Mouse (Mus musculus) ES-Bruce4 (cell line): ENCODE results near the gene Dnah17. TPM values are rescaled to one million over a fixed set of nuclear protein-coding genes. Genes with fewer than 3 reads are reported as not detected.

Experiments
- H3K27ac ChIP-seq: 2 replicates; pipeline ENCODE4 v1.5.1; 2012; ENCODE audit warnings: low read length, inconsistent platforms; ENCODE audit not compliant: insufficient read depth
- H3K27me3 ChIP-seq: 2 replicates; pipeline ENCODE4 v1.6.1; 2012; ENCODE audit warnings: mild to moderate bottlenecking, low read length, inconsistent platforms; ENCODE audit not compliant: control insufficient read depth, poor library complexity, insufficient read depth, severe bottlenecking
- H3K36me3 ChIP-seq: 2 replicates; pipeline ENCODE4 v1.6.1; 2012; ENCODE audit warnings: inconsistent platforms, mild to moderate bottlenecking, low read length, moderate library complexity; ENCODE audit not compliant: control insufficient read depth, poor library complexity, insufficient read depth, severe bottlenecking
- H3K4me1 ChIP-seq: one replicate; pipeline ENCODE4 v1.8.1; 2011; ENCODE audit warnings: low read length; ENCODE audit not compliant: control insufficient read depth, insufficient read depth
- H3K4me3 ChIP-seq: 2 replicates; pipeline ENCODE4 v1.5.1; 2011; ENCODE audit warnings: low read depth, mild to moderate bottlenecking, low read length
- H3K9ac ChIP-seq: 2 replicates; pipeline ENCODE4 v1.6.1; 2012; ENCODE audit warnings: low read depth, mild to moderate bottlenecking, inconsistent platforms; ENCODE audit not compliant: poor library complexity, severe bottlenecking
- H3K9me3 ChIP-seq: replicated peaks from 2 replicates; pipeline ENCODE4 v1.6.1; 2012; ENCODE audit warnings: mild to moderate bottlenecking, low read length, inconsistent platforms; ENCODE audit not compliant: control insufficient read depth, poor library complexity, insufficient read depth, severe bottlenecking
- CTCF ChIP-seq: IDR thresholded peaks from one replicate; pipeline ENCODE4 v1.8.1; 2011; ENCODE audit warnings: low read depth, low read length
- EP300 ChIP-seq: IDR thresholded peaks from 2 replicates; pipeline ENCODE4 v1.6.1; 2011; ENCODE audit warnings: low read depth, low read length; ENCODE audit not compliant: insufficient read depth
- POLR2A ChIP-seq: IDR thresholded peaks from one replicate; pipeline ENCODE4 v1.8.1; 2011; ENCODE audit warnings: low read length; ENCODE audit not compliant: insufficient read depth
- polyA plus RNA-seq: library from polyadenylated mRNA; stranded (reverse); fragments of >200 nt; gene quantifications from 2 replicates; pipeline ENCODE4 v1.2.4, GENCODE M21; 2011; ENCODE audit warnings: low read depth; ENCODE audit not compliant: missing spikeins, insufficient read depth, insufficient read length

The Dnah17 gene
- polyA plus RNA-seq, 1 experiment, result 0.49 TPM

- Histone ChIP-seq H3K27ac (no peak overlapping the region), H3K4me3 (no peak overlapping the region), H3K4me1 (peaks cover 2% of the 10 kb centered on the region), H3K36me3 (no peaks in the 10 kb centered on the region), H3K9ac (no peak overlapping the region), H3K9me3 (no peaks in the 10 kb centered on the region), H3K27me3 (no peaks in the 10 kb centered on the region)
- TF ChIP-seq POLR2A, result no peak
- TF ChIP-seq EP300, result no peak
- no peak for TF ChIP-seq CTCF
Measured at GRCm38 (mm10) chr11:118068812-118069332, 61.6 kb downstream of the Dnah17 start.

GRCm38 (mm10) chr11:118067588-118067987, 62.8 kb downstream of the Dnah17 start:
- no peak overlapping the region for H3K27ac ChIP-seq
- H3K36me3 ChIP-seq, result no peaks in the 10 kb centered on the region
- TF ChIP-seq CTCF (no peak), POLR2A (no peak), EP300 (no peak)
- no peaks in the 10 kb centered on the region for H3K27me3 ChIP-seq
- H3K4me3 ChIP-seq, result no peak overlapping the region
- H3K9me3 ChIP-seq, result no peaks in the 10 kb centered on the region
- H3K4me1 ChIP-seq, result no peaks in the 10 kb centered on the region
- no peak overlapping the region for H3K9ac ChIP-seq

- TF ChIP-seq EP300 (no peak), POLR2A (no peak), CTCF (no peak)
- Histone ChIP-seq H3K27me3 (no peaks in the 10 kb centered on the region), H3K36me3 (no peaks in the 10 kb centered on the region), H3K4me1 (peaks cover 5% of the 10 kb centered on the region), H3K27ac (no peak overlapping the region), H3K4me3 (no peak overlapping the region), H3K9me3 (no peaks in the 10 kb centered on the region), H3K9ac (no peak overlapping the region)
Measured at GRCm38 (mm10) chr11:118060038-118060437, 70.4 kb downstream of the Dnah17 start.

- H3K27me3 ChIP-seq, result no peaks in the 10 kb centered on the region
- H3K4me1 ChIP-seq, result peaks cover 5% of the 10 kb centered on the region
- no peak overlapping the region for H3K4me3 ChIP-seq
- no peak overlapping the region for H3K9ac ChIP-seq
- H3K9me3 ChIP-seq, result no peaks in the 10 kb centered on the region
- no peak for TF ChIP-seq POLR2A
- TF ChIP-seq EP300, result no peak
- no peak for TF ChIP-seq CTCF
- H3K36me3 ChIP-seq, result no peaks in the 10 kb centered on the region
- no peak overlapping the region for H3K27ac ChIP-seq
Measured at GRCm38 (mm10) chr11:118058872-118059271, 71.6 kb downstream of the Dnah17 start.

GRCm38 (mm10) chr11:118058367-118058766, 72.1 kb downstream of the Dnah17 start:
- peaks cover 5% of the 10 kb centered on the region for H3K4me1 ChIP-seq
- H3K36me3 ChIP-seq, result no peaks in the 10 kb centered on the region
- H3K27ac ChIP-seq, result no peak overlapping the region
- H3K9me3 ChIP-seq, result no peaks in the 10 kb centered on the region
- no peak overlapping the region for H3K4me3 ChIP-seq
- H3K27me3 ChIP-seq, result no peaks in the 10 kb centered on the region
- no peak overlapping the region for H3K9ac ChIP-seq
- no peak for TF ChIP-seq EP300
- TF ChIP-seq POLR2A, result no peak
- no peak for TF ChIP-seq CTCF

- H3K4me3 ChIP-seq, result no peak overlapping the region
- no peaks in the 10 kb centered on the region for H3K27me3 ChIP-seq
- TF ChIP-seq EP300 (no peak), CTCF (no peak), POLR2A (no peak)
- H3K9ac ChIP-seq, result no peak overlapping the region
- no peak overlapping the region for H3K27ac ChIP-seq
- peaks cover 4% of the 10 kb centered on the region for H3K4me1 ChIP-seq
- no peaks in the 10 kb centered on the region for H3K9me3 ChIP-seq
- no peaks in the 10 kb centered on the region for H3K36me3 ChIP-seq
Measured at GRCm38 (mm10) chr11:118050174-118050573, 80.3 kb downstream of the Dnah17 start.
